Mouse (Mus musculus) cortical plate, adult 2 months (tissue): ENCODE data around the gene Lrwd1.

Experiments used
- CTCF ChIP-seq: fragments of 200-500 bp; IDR thresholded peaks from 2 replicates; pipeline ENCODE4 v1.5.1; 2011; ENCODE audit warnings: mild to moderate bottlenecking, control low read depth, low read length; ENCODE audit not compliant: insufficient read depth; ENCODE audit errors: extremely low read depth
- POLR2A ChIP-seq: fragments of 200-500 bp; IDR thresholded peaks from 2 replicates; pipeline ENCODE4 v1.6.1; 2011; ENCODE audit warnings: mild to moderate bottlenecking, low read length, control low read depth; ENCODE audit not compliant: insufficient read depth; ENCODE audit errors: extremely low read depth

GRCm38 (mm10) chr5:136088821-136089575 is 46.9 kb downstream of the Lrwd1 start:
- TF ChIP-seq CTCF (no peak), POLR2A (no peak)
